Mouse (Mus musculus): ENCODE measurements at regions not wholly inside any gene's neighbourhood (a gene's known extent, or its start where the extent isn't known, plus 50 kb on each side); places are given as distances from the start of the nearest gene placed in this dataset.

DNA sequence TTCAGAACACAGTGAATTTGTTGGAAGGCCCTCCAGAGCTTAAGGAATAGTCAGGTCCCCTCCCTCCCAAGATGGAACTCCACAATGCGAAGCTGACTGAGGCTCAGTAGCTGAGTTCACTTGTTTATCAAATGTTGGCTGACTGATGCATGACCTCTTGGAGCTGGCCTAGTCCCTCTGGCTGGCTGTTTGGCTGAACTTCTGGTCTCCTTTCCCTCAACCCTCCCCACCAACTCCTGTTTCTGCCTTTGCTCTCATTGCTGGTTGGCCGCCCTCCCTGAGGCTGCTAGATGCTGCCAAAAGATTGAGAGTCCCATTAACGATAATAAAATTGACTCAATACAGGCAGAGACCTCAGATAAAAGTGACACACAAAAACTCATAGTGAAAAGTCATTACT is 586.5 kb upstream of the Intu start:
- peak; percentile 24 for DNase-seq

DNA sequence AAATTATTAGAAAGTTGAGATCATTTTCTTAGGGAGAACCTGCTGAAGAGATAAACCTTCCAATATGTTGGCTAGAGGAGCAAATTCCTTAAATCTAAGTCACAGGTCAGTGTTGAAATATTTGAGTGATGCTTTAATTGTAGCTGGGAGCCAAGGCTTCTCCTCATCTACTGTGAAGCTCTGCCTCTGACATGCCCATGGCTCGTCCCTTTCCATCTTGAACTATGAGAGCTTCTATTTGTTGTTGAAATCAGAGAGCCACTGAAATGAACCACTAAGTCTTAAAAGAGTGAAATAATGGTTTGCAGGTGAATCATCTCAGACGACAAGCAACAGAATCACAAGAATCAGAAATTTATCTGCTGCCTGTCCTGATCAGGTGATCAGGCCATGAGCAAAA is 579.0 kb upstream of the Intu start:
- no peak for DNase-seq

DNA sequence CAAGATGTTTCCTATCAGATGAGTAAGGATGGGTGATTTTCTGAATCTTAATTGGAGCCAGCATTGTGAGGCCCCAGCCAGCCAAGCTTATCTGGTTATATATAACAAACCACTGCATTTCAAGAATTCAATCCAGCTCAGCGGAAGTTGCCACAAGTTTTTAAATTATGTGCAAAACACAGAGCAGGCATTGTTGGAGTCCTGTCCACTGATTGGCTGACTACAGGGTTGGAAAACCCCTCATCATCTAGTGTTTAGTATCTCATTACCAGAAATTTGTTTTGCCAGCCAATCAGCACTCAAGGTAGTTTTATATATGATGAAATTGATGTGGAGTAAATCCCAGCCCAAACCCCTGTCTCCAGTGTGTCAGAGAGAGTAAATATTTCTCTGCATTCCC is 578.5 kb upstream of the Intu start:
- no peak for DNase-seq

GRCm38 (mm10) chr3:39961836-39962640 is 569.0 kb upstream of the Intu start:
- no peak for DNase-seq

DNA sequence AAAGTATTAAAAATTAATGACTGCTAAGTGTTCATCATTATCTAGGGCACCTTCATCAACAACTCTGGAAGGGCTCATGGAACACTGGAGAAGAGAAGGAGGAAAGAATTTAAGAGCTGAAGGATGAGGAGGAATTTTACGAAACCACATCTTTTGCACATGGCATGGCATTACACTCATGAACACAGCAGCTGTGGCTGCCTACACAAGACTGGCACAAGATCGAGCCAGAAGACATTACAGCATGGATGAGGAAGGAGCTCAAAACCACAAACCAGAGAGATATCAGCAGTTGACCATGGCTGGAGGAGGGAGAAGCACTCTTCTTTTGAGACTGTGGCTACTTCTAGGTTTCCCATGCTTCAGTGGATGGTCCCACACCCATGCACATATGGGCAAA is 565.7 kb upstream of the Intu start:
- no peak for DNase-seq

GRCm38 (mm10) chr3:39966390-39966789 is 564.7 kb upstream of the Intu start:
- no peak for DNase-seq

GRCm38 (mm10) chr3:39976937-39977336 is 554.1 kb upstream of the Intu start:
- DNase-seq: no peak

GRCm38 (mm10) chr3:39978916-39979679 is 552.0 kb upstream of the Intu start:
- DNase-seq: peak; percentile 41

- no peak for DNase-seq
Observed at GRCm38 (mm10) chr3:39982656-39983055, 548.4 kb upstream of the Intu start.

- DNase-seq: no peak
Observed at GRCm38 (mm10) chr3:39987710-39988109, 543.4 kb upstream of the Intu start.

DNA sequence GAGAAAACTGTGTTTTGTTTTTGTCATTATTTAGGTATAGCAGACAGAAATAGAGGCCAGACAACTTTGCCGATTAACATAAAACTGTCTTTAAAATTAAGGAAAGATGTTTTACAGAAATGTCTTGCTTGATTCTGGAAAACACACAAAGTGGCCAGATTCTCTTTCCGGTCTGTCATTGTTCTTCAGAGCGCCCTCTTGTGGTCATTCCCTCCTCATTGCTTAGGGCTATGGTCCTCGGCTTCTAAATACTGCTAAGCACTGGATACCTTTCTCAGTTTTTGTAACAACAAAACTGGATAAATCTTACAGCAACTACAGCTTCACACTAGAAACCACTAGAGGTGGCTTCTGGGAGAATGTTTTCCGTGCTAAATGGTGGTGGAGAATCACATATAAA is 532.5 kb upstream of the Intu start:
- DNase-seq: peak; percentile 56

GRCm38 (mm10) chr3:39999846-40000245 is 531.2 kb upstream of the Intu start:
- no peak for DNase-seq

GRCm38 (mm10) chr3:40002838-40003237 is 528.2 kb upstream of the Intu start:
- no peak for DNase-seq

GRCm38 (mm10) chr3:40010051-40010450 is 521.0 kb upstream of the Intu start:
- no peak for DNase-seq

DNA sequence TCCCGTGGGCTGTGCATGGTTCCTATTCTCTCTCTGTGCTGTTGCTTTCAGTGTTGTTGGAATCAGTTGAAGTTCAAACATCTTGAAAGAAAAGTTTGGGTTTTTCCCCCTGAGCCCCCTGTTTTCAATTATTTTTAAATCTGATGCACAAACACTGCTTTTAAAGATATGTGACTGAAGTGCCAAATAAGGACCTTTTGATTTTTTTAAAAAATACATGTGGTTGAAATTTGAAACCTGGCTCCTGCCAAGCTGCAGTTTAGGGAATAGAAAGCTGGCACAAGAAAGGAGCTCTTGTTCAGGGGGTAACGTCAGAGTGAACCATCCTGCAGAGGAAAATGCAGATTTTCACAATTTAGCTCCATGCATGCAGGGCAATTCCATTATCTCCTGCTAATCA is 509.4 kb upstream of the Intu start:
- no peak for DNase-seq

- no peak for DNase-seq
Observed at GRCm38 (mm10) chr3:40027713-40028112, 503.4 kb upstream of the Intu start.

DNA sequence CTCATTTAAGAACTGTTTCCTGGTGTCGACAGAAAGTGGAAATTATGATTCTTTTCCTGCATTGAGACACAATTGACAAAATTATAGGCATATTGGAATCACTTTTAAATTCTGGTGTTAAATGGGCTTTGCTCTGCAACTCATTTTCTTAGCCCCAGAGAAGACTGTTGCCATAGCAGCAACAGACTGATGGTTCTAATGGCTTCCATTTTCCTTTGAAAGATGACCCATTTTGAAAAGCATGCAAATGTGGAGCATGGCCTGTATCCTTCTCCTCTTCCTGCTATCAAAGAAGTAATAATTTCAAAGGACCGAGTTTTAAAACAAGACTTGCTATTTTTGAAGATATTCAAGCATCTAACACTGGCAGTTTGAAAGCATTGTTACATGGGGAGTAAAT is 494.9 kb upstream of the Intu start:
- no peak for DNase-seq

DNA sequence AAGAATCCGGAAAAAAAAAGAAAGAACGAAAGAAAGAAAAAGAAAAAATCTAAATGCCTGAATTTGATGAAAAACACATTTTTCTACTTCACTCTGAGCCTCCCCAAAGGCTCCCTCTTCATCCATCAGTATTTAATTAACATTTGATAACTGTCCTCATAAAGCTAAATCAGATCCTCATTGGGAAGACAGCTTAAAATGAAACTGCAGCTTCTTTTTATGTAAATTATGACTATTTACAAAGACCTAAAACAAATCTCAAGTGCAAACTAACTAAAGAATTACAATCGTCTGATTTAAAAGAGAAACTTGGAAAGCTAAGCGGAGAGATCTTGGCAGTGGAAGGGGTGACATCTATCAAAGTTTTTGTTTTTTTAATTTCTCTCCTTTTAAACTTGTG is 481.4 kb upstream of the Intu start:
- DNase-seq: no peak

DNA sequence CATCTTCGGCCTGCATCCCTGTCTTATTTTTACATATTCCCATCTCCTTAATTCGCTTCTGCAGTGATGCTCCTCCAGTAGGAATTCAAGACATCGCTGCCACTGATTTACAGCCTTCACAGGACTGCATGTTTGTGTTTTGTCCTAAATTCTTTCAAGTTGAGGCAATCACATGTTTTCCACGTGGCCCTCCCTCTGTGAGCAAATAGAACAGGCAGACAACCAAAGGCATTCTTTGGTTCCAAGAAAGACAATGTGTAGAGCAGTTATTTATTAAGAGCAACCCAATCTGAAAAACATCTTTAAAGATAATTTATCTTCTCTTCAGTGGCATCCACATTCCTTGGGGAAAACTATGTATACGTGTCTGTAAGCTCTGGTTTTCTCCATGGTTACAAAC is 472.8 kb upstream of the Intu start:
- no peak for DNase-seq

DNA sequence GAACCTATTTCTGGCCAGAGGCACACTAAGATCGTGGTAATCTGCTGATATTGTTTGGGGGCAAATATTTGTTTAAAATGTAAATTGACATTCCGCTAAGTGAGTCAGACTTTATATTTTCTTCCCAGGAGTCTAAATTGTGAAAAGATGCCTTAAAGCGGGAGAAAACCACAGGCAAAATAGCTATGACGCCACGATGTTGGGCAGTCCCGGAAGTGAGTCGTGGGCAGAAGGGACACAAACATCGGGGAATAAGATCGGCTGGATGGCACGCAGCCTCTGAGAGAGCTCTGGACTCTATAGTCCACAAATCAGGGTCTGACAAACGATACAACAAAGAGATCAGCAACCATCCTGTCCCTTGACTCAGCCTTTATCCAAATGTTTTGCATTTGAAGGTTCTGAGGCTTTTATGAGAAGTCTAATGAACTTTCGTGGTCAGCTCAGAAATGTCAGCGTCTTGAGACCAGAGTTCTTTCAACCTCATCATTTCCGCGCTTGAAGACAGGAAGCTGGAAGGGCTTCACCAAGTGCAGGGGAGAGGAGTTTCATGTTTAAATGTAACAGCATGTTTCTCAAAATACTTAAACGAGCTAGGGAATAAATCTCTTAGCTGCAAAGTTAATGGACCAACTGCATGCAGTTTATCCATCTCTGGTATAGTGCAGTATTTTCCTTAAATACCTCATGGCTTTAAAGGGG is 472.2 kb upstream of the Intu start:
- no peak for DNase-seq

DNA sequence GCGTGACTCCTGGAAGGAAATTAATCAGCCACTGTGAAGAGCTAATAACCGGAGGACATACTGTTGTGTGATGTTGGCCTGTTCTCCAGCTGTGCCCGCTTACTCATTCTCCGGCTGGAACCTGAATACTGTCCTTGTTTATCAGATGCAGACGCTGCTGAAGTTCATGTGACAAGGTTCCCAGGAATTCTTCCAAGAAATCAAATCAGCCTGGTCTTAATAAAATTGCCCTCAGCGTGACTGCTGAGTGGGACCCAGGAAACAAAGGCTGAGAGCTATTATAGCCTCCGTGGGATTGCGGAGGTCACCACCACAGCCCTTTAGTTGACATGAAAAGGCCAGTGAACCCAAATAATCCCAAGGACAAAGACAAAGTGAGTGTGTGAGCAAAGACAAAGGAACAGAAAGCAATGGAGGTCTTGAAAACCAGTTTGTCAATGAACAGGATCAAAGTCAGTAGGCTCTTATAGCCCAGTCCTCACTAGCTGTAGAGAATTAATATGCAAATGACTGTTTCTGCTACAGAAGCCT is 460.9 kb upstream of the Intu start:
- DNase-seq: no peak

DNA sequence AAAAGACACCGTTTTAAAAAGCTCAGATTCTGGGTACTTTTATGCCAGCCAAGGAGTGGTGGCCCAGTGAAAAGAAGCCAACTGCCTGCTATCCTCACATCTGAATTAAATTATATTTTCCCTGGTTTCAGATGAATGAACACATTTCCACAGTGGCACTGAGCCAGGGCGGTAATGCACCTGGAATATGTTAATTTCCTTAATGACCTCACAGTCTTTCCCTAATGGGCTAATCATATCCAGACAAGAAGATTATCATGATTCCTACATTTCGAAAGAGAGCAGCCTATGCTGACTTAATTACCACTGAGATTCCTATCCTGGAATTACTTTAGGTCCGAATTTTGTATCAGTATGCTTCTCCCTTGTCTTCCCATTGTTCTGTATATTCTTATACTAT is 454.3 kb upstream of the Intu start:
- no peak for DNase-seq

DNA sequence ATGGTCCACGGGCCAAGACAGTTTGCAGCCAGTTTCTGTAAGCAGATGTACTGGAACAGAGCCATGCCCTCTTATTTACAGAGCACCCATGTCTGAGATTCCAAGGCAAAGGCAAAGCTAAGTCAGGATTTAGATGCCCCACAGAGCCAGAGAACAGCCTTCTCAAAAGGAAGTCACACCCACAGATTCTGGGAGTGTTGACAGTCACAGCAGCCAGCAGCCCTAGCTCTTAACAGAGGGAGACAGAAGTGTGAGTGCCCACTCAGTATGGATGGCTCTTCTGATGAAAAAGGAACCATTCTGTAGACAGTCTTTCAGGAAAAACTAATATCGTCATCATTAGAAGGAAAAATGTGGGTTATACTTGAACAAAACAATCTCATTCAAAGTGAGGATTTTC is 446.0 kb upstream of the Intu start:
- DNase-seq: no peak
